Mouse (Mus musculus) liver, adult 2 months (tissue): ENCODE measurements around the gene Olfr312.

Experiments
- CTCF ChIP-seq: fragments of 200-500 bp; IDR thresholded peaks from 2 replicates; pipeline ENCODE4 v1.5.1; 2011; ENCODE audit warnings: low read depth, low read length, control low read depth
- POLR2A ChIP-seq: fragments of 200-500 bp; IDR thresholded peaks from 2 replicates; pipeline ENCODE4 v1.6.1; 2011; ENCODE audit warnings: low read length, control low read depth; ENCODE audit not compliant: insufficient read depth; ENCODE audit errors: extremely low read depth

DNA sequence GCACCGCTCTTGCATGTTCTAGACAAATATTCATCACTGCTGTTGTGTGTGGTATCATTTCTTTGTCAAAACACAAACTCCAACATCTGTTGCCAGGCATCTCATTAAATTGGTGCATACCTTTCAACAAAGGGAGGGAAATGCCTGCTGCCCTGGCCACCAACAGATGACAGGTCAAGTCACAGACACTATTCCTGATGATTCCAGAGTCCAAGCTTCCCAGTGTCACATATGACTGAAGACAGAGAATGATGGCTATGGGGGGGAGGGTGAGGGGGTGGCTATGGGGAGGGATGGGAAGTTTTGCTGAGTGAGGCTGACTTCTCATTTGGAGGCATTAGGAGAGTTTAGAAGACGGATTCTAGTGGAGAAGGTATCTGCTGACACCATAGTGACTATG, 44.9 kb upstream of the Olfr312 start:
- no peak for TF ChIP-seq CTCF
- TF ChIP-seq POLR2A = no peak
